Mouse (Mus musculus) limb, embryonic 14.5 days (tissue): ENCODE measurements around the gene Zfp51. TPM values are rescaled to one million over a fixed set of nuclear protein-coding genes. Genes with fewer than 3 reads are reported as not detected.

Experiments used
- ATAC-seq: fragments of 200-750 bp; cut with Nextera tagmentation; 2 replicates; pipeline ENCODE4 v1.8.0; 2017; ENCODE audit warnings: low read depth, moderate number of reproducible peaks, moderate TSS enrichment; ENCODE audit not compliant: low FRiP score
- DNase-seq: peaks from one replicate; pipeline ENCODE4 v3.0.0-alpha.2; 2015; ENCODE audit warnings: low spot score
- H3K27ac ChIP-seq: fragments of 300-500 bp; sonication (generic); replicated peaks from 2 replicates; pipeline ENCODE4 v1.5.1; 2014; ENCODE audit warnings: low read depth, mild to moderate bottlenecking, low read length, moderate library complexity, mixed read lengths
- H3K27me3 ChIP-seq: fragments of 300-500 bp; sonication (generic); 2 replicates; pipeline ENCODE4 v1.6.1; 2014; ENCODE audit warnings: low read length, mixed read lengths; ENCODE audit not compliant: control insufficient read depth, insufficient read depth
- H3K36me3 ChIP-seq: fragments of 300-500 bp; sonication (generic); 2 replicates; pipeline ENCODE4 v1.6.1; 2014; ENCODE audit warnings: mild to moderate bottlenecking, low read length, moderate library complexity, mixed read lengths; ENCODE audit not compliant: control insufficient read depth, insufficient read depth
- H3K4me1 ChIP-seq: fragments of 300-500 bp; sonication (generic); 2 replicates; pipeline ENCODE4 v1.6.1; 2014; ENCODE audit warnings: antibody characterized with exemption, low read length, mixed read lengths; ENCODE audit not compliant: control insufficient read depth, insufficient read depth
- H3K4me2 ChIP-seq: fragments of 300-500 bp; sonication (generic); replicated peaks from 2 replicates; pipeline ENCODE4 v1.6.1; 2014; ENCODE audit warnings: low read depth, mild to moderate bottlenecking, low read length, moderate library complexity; ENCODE audit not compliant: severe bottlenecking
- H3K4me3 ChIP-seq: fragments of 300-500 bp; sonication (generic); replicated peaks from 2 replicates; pipeline ENCODE4 v1.5.1; 2014; ENCODE audit warnings: low read length
- H3K9ac ChIP-seq: fragments of 300-500 bp; sonication (generic); 2 replicates; pipeline ENCODE4 v1.6.1; 2014; ENCODE audit warnings: mild to moderate bottlenecking, low read depth, low read length, moderate library complexity; ENCODE audit not compliant: severe bottlenecking
- H3K9me3 ChIP-seq: fragments of 300-500 bp; sonication (generic); 2 replicates; pipeline ENCODE4 v1.6.1; 2016; ENCODE audit warnings: low read length; ENCODE audit not compliant: control insufficient read depth
- POLR2A ChIP-seq: fragments of 200-500 bp; IDR thresholded peaks from 2 replicates; pipeline ENCODE4 v1.8.0; 2012; ENCODE audit warnings: inconsistent platforms, mild to moderate bottlenecking, moderate library complexity, borderline replicate concordance; ENCODE audit not compliant: insufficient read depth, insufficient read length; ENCODE audit errors: extremely low read depth
- polyA plus RNA-seq, 2 experiments: library from polyadenylated mRNA; depleted of rRNA in 1 of 2; stranded (reverse) in 1 of 2; unstranded in 1 of 2; fragments of >200 nt; fragmentation: Nextera tagmentation in 1 of 2; extraction: Ambion mirVana in 1 of 2; gene quantifications; 2 replicates each; pipeline versions ENCODE4 v1.2.1 to v1.2.3; 2012 to 2014

Gene Zfp51
- polyA plus RNA-seq, 2 experiments = 7.1 to 14.7 TPM

DNA sequence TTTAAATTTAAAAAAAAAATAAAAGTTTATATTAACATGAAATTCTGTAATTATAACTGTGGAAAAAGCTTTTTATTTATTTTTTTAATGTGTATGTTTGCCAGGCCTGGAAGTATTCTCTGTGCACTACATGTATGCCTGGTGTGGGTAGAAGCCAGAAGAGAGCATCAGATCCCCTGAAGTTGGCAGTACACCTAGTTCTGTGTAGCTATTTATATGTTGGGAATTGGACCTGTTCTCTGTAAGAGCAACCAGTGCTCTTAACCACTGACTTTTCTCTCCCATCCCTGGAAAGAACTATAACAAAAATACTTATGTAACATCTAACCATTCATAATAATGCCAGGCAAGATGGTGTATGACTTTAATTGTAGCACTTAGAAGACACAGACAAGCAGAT lies 59.6 kb downstream of the Zfp51 start:
- Histone ChIP-seq H3K27me3 (no peaks in the 10 kb centered on the region), H3K9ac (no peak overlapping the region), H3K4me1 (no peaks in the 10 kb centered on the region), H3K4me2 (no peak overlapping the region), H3K36me3 (peaks cover 20% of the 10 kb centered on the region), H3K9me3 (no peaks in the 10 kb centered on the region), H3K4me3 (no peak overlapping the region), H3K27ac (no peak overlapping the region)
- no peak for TF ChIP-seq POLR2A
- DNase-seq (no peak), ATAC-seq (no peak)

Other genes starting within 250 kb of the Zfp51 start
- not detected in 2 replicates for gene Vmn1r234, start 224.3 kb upstream of the Zfp51 start, polyA plus RNA-seq (2012; rRNA removed)
- not detected in 2 replicates for gene Vmn1r234, start 224.3 kb upstream of the Zfp51 start, polyA plus RNA-seq (2014; fragmentation: Nextera tagmentation; extraction: Ambion mirVana)
- gene Vmn1r235, start 194.0 kb upstream of the Zfp51 start, polyA plus RNA-seq (2012; rRNA removed) = not detected in 2 replicates
- gene Vmn1r235, start 194.0 kb upstream of the Zfp51 start, polyA plus RNA-seq (2014; fragmentation: Nextera tagmentation; extraction: Ambion mirVana) = not detected in 2 replicates
- gene Vmn1r236, start 167.4 kb upstream of the Zfp51 start, polyA plus RNA-seq (2012; rRNA removed) = not detected in 2 replicates
- gene Vmn1r236, start 167.4 kb upstream of the Zfp51 start, polyA plus RNA-seq (2014; fragmentation: Nextera tagmentation; extraction: Ambion mirVana) = not detected in 2 replicates
- not detected in 2 replicates for gene Vmn1r237, start 138.5 kb upstream of the Zfp51 start, polyA plus RNA-seq (2012; rRNA removed)
- gene Vmn1r237, start 138.5 kb upstream of the Zfp51 start, polyA plus RNA-seq (2014; fragmentation: Nextera tagmentation; extraction: Ambion mirVana) = not detected in 2 replicates
- gene Zfp677, start 66.6 kb upstream of the Zfp51 start, polyA plus RNA-seq (2012; rRNA removed) = 1.7 and 2.6 TPM in 2 replicates
- 4.7 and 4.9 TPM in 2 replicates for gene Zfp677, start 66.6 kb upstream of the Zfp51 start, polyA plus RNA-seq (2014; fragmentation: Nextera tagmentation; extraction: Ambion mirVana)
- gene Zfp54, start 27.1 kb upstream of the Zfp51 start, polyA plus RNA-seq (2012; rRNA removed) = 1.8 and 2.5 TPM in 2 replicates
- gene Zfp54, start 27.1 kb upstream of the Zfp51 start, polyA plus RNA-seq (2014; fragmentation: Nextera tagmentation; extraction: Ambion mirVana) = 4.5 and 5.2 TPM in 2 replicates
- 3.4 and 5.3 TPM in 2 replicates for gene Zfp53, start 38.6 kb downstream of the Zfp51 start, polyA plus RNA-seq (2012; rRNA removed)
- gene Zfp53, start 38.6 kb downstream of the Zfp51 start, polyA plus RNA-seq (2014; fragmentation: Nextera tagmentation; extraction: Ambion mirVana) = 9.4 and 10.3 TPM in 2 replicates
- 2.1 and 2.6 TPM in 2 replicates for gene Zfp52, start 85.2 kb downstream of the Zfp51 start, polyA plus RNA-seq (2012; rRNA removed)
- 3.3 and 4.2 TPM in 2 replicates for gene Zfp52, start 85.2 kb downstream of the Zfp51 start, polyA plus RNA-seq (2014; fragmentation: Nextera tagmentation; extraction: Ambion mirVana)
- 10.2 and 16.6 TPM in 2 replicates for gene Zfp948, start 116.6 kb downstream of the Zfp51 start, polyA plus RNA-seq (2012; rRNA removed)
- 23.0 and 23.6 TPM in 2 replicates for gene Zfp948, start 116.6 kb downstream of the Zfp51 start, polyA plus RNA-seq (2014; fragmentation: Nextera tagmentation; extraction: Ambion mirVana)
- 3.6 and 4.6 TPM in 2 replicates for gene Zfp983, start 200.2 kb downstream of the Zfp51 start, polyA plus RNA-seq (2012; rRNA removed)
- gene Zfp983, start 200.2 kb downstream of the Zfp51 start, polyA plus RNA-seq (2014; fragmentation: Nextera tagmentation; extraction: Ambion mirVana) = 5.5 and 5.7 TPM in 2 replicates
- gene Gm10226, start 241.5 kb downstream of the Zfp51 start, polyA plus RNA-seq (2012; rRNA removed) = 5.2 and 6.4 TPM in 2 replicates
- gene Gm10226, start 241.5 kb downstream of the Zfp51 start, polyA plus RNA-seq (2014; fragmentation: Nextera tagmentation; extraction: Ambion mirVana) = 8.0 and 10.5 TPM in 2 replicates